Comparison of ENCODE assay signal across 16 mouse cellular contexts in genomic region chr7:16009636-16010035, GRCm38 (mm10). TPM values are rescaled to one million over a fixed set of nuclear protein-coding genes. Genes with fewer than 3 reads are reported as not detected.
"Had no signal": no experiment of that assay in that cellular context is flagged by ENCODE, and none has a peak within 500 bp of the region (broad histone marks: within the 10 kb centered on the region; RNA-seq: fewer than 3 reads in every experiment).

No protein-coding gene starts in this region.

- DNase-seq: lung, adult 18-20 months; lung, embryonic 14.5 days; lung, postnatal 10 days; lung, postnatal 4 days; midbrain, embryonic 14.5 days; right cerebral cortex, postnatal 14 days; thymus, adult 2 months; thymus, postnatal 25 days; thymus, postnatal 4 days had no signal

- H3K4me3 ChIP-seq: midbrain, embryonic 10.5 days; midbrain, embryonic 12.5 days; neural tube, embryonic 12.5 days; stomach, embryonic 15.5 days had no signal

- H3K4me2 ChIP-seq: lung, embryonic 14.5 days; midbrain, embryonic 12.5 days; neural tube, embryonic 12.5 days; stomach, embryonic 15.5 days had no signal

- H3K27ac ChIP-seq: liver, embryonic 14.5 days; midbrain, embryonic 10.5 days; midbrain, embryonic 12.5 days; neural tube, embryonic 12.5 days; stomach, embryonic 15.5 days; stomach, postnatal 0 days had no signal

- H3K9me3 ChIP-seq: midbrain, embryonic 10.5 days; midbrain, embryonic 12.5 days; neural tube, embryonic 12.5 days; stomach, embryonic 15.5 days had no signal

- H3K27me3 ChIP-seq: midbrain, embryonic 12.5 days; neural tube, embryonic 12.5 days; stomach, embryonic 15.5 days had no signal

- H3K9ac ChIP-seq: liver, embryonic 14.5 days; lung, embryonic 14.5 days; midbrain, embryonic 12.5 days; neural tube, embryonic 12.5 days; stomach, embryonic 15.5 days had no signal

RNA-seq across cellular contexts. Expression of gene Zfp541, which starts 52.0 kb away (rescaled TPM):
- polyA plus RNA-seq: liver, embryonic 16.5 days; lung, embryonic 14.5 days; midbrain, embryonic 10.5 days; midbrain, embryonic 12.5 days had no signal
